Mouse (Mus musculus): Measurements from ENCODE around the gene Spats2.
"Not testable (repeated sequence)": the region's sequence is repeated elsewhere in the genome, so short reads cannot be mapped to it uniquely, and the experiment has no call there.

Gene Spats2

GRCm38 (mm10) chr15:99125711-99126080 is at the start of gene Spats2:
Gene Spats2, plus strand, starts transcription at chr15:99125916.
- DNase-seq, result no peak

DNA sequence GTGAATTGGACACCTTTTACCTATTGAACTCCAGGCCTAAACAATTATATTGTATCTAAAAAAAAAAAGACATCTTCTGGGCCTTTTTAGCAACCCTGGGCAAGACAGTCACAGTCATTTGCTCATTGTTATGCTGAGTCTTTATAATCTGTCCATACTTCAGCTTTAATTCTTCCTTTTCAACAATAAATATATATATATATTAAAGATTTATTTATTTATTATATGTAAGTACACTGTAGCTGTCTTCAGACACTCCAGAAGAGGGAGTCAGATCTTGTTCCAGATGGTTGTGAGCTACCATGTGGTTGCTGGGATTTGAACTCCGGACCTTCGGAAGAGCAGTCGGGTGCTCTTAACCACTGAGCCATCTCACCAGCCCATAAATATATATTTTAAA is 49.7 kb upstream of the Spats2 start:
- DNase-seq, result not testable (repeated sequence)

GRCm38 (mm10) chr15:99078181-99078910 is 47.4 kb upstream of the Spats2 start:
- no peak for DNase-seq

GRCm38 (mm10) chr15:99079804-99080203 is 45.9 kb upstream of the Spats2 start:
- no peak for DNase-seq

DNA sequence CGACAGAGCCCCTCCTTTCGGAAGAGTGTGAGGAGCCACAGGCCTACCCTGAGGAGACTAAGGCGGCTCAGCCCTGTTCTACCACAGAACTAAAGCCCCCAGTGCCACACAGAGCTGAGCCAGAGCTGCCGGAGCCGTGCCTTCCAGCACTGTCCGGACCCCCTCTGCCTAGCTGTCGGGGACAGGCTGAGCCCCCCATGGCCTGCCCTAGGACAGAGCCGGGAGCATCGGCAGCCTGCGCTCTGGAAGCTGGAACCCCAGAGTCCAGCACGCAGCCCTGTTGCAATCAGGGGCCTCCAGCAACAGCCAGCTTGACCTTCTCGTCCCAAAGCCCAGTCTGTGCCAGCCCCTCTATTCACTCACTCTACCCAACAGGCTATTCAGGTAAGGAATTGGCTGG is 43.4 kb upstream of the Spats2 start:
- no peak for DNase-seq

DNA sequence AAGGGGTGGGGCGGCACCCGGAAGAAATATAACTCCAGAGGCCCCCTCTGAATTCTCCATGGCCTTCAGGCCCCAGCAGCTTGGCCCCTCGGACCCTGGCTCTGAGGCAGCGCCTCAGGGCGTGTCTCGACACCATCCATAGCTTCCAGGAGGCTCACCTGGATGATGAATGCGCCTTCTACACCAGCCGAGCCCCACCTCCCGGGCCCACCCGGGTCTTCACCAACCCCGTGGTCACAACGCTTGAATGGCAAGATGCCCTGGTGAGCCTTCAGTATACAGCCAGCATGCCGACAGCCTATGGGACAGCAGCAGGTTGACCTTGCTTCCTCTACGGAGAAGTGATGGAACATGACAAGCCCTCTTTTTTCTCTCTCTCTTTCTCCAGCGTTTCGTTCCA is 42.9 kb upstream of the Spats2 start:
- no peak for DNase-seq

DNA sequence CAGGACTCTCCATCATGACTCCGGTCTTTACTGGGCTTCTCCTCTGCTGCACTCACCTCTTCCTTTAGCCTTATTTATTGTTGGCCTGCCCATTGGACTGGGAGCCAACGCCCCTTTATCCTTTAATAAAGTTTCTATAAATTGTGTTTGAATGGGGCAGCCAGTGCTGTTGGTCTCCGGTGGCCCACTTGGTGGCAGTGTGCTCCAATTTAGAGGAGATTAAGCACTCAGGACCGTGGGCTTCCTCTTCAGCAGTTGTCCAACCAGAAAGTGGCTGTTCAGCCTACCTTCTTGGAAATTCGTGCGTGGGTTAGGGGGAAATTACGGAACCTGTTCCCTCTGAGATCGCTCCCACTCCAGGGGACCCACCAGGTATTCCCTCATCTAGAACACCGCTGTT is 42.5 kb upstream of the Spats2 start:
- peak; percentile 73 for DNase-seq

DNA sequence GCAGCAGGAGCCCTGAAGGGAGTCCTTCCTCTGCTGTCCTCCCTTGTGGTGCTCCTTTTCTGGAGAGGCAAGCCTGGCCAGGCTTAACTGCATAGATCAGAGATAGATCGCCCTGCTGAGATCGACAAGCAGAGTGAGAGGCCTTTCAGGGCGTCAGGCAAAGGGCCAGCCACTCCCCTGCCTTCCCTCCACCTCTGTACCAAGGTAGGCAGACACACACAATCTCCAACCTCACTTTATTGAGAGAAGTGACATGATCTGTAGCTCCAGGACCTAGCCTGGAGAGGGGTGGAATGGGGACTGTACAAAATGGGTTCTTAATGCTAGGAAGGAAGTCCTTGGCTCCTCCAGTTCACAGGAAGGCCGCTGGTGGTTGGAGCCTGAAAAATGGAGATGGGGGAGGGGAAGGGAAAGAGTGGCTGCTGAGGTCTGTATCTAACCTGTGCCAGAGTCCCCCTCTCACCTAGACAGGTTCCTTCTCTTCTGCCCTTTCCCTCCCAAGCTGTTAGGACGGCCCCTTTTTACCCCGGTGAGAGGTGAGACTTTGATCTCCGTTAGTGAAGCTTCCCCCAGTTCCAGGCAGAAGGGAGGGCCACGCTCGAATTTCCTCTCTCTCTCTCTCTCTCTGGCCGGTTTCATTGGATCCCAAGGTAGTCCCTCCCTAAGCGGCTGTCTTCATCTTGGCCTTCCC is 41.7 kb upstream of the Spats2 start:
- no peak for DNase-seq

GRCm38 (mm10) chr15:99084618-99085017 is 41.1 kb upstream of the Spats2 start:
- no peak for DNase-seq

DNA sequence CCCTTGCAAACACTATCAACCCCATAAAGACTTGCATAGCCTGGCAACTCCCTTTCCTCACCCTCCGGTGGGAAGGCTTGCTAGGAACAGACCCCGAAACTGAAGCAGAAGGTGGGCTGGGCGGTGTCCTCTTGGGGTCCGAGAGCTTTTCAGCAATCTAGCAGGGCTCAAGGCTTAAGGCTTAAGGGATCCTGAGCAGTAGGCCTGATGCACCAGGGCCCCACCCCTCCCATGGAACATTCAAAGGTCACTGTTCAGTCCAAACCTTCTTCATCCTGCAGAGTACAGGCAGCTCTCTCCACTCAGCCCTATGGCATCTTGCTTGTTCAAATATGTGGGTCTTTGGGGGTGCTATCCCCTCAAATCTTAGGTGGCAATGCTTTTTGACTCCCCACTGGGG is 39.7 kb upstream of the Spats2 start:
- DNase-seq, result no peak

DNA sequence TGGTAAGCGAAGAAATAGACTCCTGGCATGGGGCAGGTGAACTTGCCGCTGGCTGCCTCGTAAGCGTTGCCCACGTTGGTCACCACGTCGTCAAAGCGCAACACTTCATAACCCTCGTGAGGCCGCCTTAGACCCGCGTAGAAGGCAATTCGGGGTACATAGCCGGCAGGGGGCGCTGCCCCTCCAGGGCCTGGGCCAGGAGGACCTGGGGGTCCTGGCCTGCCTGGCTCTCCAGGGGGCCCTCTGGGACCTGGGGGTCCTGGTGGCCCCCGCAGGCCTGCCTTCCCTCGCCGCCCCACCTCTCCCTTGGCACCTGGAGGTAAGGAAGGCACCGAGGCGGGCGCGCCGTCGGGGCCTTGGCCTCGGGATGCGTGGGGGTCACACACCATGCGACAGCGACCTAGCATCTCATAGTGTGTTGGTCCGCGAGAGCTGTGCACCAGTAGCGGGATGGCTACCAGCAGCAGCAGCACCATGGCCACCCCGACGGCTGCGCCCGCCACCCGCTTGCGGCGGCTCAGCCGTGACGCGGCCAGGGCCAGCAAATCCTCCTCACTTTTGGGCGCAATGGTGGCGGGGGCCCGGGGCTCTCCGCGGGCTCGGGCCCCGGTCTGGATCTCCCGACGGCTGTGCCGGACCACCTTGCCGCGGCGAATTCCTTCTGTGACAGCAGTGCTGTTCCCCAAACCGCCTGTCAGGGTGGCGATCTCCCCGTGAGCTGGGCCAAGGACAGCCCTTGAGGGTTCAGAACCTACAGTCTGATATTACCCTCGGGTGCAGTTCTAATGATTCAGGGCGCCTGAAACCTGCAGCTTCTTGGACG is 38.3 kb upstream of the Spats2 start, which contains the start of gene C1ql4:
Gene C1ql4 (minus strand): TSS at position 565 of the 823 bp plus-strand sequence.
- DNase-seq, result no peak

GRCm38 (mm10) chr15:99088292-99088691 is 37.4 kb upstream of the Spats2 start:
- DNase-seq, result peak; percentile 76

DNA sequence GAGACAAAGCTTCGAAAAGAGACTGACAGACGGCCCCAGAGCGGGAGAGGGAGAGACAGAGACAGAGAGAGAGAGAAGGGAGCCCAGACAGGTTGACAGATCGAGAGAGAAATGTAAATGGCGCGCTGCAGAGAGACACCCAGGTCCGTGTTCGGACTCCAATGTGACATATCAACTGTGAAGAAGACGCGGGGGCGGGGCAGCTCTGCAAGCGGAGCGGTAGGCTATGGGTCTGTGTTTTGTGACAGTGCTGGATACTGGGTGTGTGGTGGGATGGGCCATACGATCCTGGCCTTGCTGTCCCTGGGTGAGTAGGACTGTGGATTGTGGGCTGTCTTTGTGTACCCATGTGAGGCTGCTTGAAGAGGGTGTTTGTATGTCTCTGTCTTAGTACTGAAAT is 36.6 kb upstream of the Spats2 start:
- no peak for DNase-seq

GRCm38 (mm10) chr15:99092870-99093269 is 32.8 kb upstream of the Spats2 start, which contains the start of gene Dnajc22:
Gene Dnajc22, plus strand, starts transcription at chr15:99093170.
- no peak for DNase-seq

GRCm38 (mm10) chr15:99093291-99094258 is 32.1 kb upstream of the Spats2 start:
- DNase-seq, result peak; percentile 39

GRCm38 (mm10) chr15:99094631-99095270 is 31.0 kb upstream of the Spats2 start:
- DNase-seq, result no peak

DNA sequence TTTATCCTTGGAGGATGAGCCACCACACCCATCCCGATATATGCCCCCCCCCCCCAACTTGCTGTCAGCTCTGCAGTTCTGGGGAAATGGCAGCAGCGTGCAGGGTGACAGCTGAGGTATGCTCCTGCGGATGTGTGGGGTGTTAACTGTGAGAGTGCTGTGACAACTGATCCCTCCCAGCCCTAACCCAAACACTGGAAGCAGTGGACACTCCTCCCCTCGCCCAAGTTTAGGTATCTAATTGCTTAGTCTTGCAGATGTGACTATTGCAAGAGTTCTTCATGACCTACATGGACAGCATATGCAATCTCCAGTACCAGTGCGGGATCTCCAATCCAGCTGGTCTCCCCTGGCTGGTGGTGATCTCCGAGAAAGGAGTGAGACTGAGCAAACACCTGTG is 30.4 kb upstream of the Spats2 start:
- no peak for DNase-seq

DNA sequence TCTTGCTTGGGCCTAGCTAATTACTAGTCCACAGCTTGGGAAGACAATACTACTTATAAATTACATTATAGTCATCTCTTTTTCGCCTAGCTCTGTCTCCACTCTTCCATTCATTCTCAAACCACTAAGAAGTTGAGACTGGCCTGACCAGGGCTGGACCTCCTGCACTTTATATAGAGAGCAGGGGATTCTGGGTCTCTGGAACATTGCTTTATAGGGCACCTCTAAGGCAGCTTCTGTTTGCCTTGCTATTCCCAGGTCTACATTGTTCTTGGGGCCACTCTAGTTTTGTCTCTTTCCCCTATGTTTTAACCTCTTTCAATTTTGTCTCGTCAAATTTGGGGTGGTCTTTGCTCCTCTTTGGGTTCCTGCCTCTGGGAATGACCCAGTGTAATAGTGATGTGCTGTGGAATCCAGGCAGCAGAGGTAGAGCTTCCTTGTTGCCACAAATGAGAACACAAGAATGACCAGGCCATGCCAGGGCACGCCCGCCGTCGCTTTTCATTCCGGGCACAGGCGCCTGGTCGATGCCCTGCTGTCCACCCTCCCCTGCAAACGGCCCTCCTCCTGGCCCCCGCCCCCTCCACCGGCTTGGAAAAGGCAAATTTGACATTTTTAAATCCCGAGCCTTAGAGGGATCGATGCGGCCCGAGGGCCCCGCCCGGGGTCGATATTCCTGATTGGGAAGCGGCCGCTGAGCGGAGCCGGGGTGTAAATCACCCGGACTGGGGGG is 29.5 kb upstream of the Spats2 start:
- no peak for DNase-seq

- DNase-seq, result peak; percentile 62
Observed at GRCm38 (mm10) chr15:99096831-99097500, 28.8 kb upstream of the Spats2 start.

- peak; percentile 62 for DNase-seq
Observed at GRCm38 (mm10) chr15:99097840-99098492, 27.8 kb upstream of the Spats2 start.

Measured in kidney, adult 18-20 months (tissue).